Mouse (Mus musculus): ENCODE measurements around the gene Spns1. TPM values are rescaled to one million over a fixed set of nuclear protein-coding genes. Genes with fewer than 3 reads are reported as not detected.

Gene Spns1
- polyA plus RNA-seq, 1 experiment from 2014 or later: 70.8 TPM

GRCm38 (mm10) chr7:126367636-126368035 is 9.6 kb downstream of the Spns1 start:
- no peak for ATAC-seq (replicated peaks; ENCODE audit: low FRiP score)
- no peak overlapping the region for H3K9ac ChIP-seq
- 82% methylated on average over 10 of the region's 10 CpGs for WGBS
- no peak overlapping the region for H3K4me3 ChIP-seq (replicated peaks)
- no peaks in the 10 kb centered on the region for H3K9me3 ChIP-seq (replicated peaks)
- H3K27ac ChIP-seq: no peak overlapping the region
- H3K4me2 ChIP-seq: no peak overlapping the region
- peaks cover 2% of the 10 kb centered on the region; the same call in 1 of the 2 replicates for H3K4me1 ChIP-seq
- H3K27me3 ChIP-seq: no peaks in the 10 kb centered on the region
- peaks cover 45% of the 10 kb centered on the region for H3K36me3 ChIP-seq

GRCm38 (mm10) chr7:126363038-126363437 is 14.2 kb downstream of the Spns1 start:
- Histone ChIP-seq H3K27ac (no peak overlapping the region), H3K4me2 (no peak overlapping the region), H3K9me3 (replicated peaks) (no peaks in the 10 kb centered on the region), H3K4me3 (replicated peaks) (no peak overlapping the region), H3K9ac (no peak overlapping the region), H3K27me3 (no peaks in the 10 kb centered on the region), H3K4me1 (no peaks in the 10 kb centered on the region), H3K36me3 (peaks cover 13% of the 10 kb centered on the region)
- 86% methylated on average over 6 of the region's 6 CpGs for WGBS
- no peak for ATAC-seq (replicated peaks; ENCODE audit: low FRiP score)

GRCm38 (mm10) chr7:126359049-126359448 is 18.2 kb downstream of the Spns1 start:
- 72% methylated on average over 13 of the region's 13 CpGs for WGBS
- no peak for ATAC-seq (replicated peaks; ENCODE audit: low FRiP score)
- no peak overlapping the region for H3K27ac ChIP-seq

GRCm38 (mm10) chr7:126358413-126358812 is 18.8 kb downstream of the Spns1 start:
- no peak overlapping the region for H3K4me3 ChIP-seq (replicated peaks)
- peaks cover 8% of the 10 kb centered on the region; the same call in 1 of the 2 replicates for H3K4me1 ChIP-seq
- no peak overlapping the region for H3K27ac ChIP-seq
- no peaks in the 10 kb centered on the region for H3K9me3 ChIP-seq (replicated peaks)
- H3K9ac ChIP-seq: no peak overlapping the region
- no peak overlapping the region for H3K4me2 ChIP-seq
- no peak for ATAC-seq (replicated peaks; ENCODE audit: low FRiP score)
- no peaks in the 10 kb centered on the region for H3K36me3 ChIP-seq
- H3K27me3 ChIP-seq: no peaks in the 10 kb centered on the region
- WGBS: 93% methylated on average over 9 of the region's 9 CpGs

More at GRCm38 (mm10) chr7:126359049-126359448, 18.2 kb downstream of the Spns1 start:
- no peak overlapping the region for H3K9ac ChIP-seq
- H3K4me1 ChIP-seq: peaks cover 8% of the 10 kb centered on the region; the same call in 1 of the 2 replicates
- no peaks in the 10 kb centered on the region for H3K9me3 ChIP-seq (replicated peaks)
- H3K4me2 ChIP-seq: no peak overlapping the region
- H3K4me3 ChIP-seq (replicated peaks): no peak overlapping the region
- H3K27me3 ChIP-seq: no peaks in the 10 kb centered on the region
- H3K36me3 ChIP-seq: peaks cover under 1% of the 10 kb centered on the region; the same call in 1 of the 2 replicates

DNA sequence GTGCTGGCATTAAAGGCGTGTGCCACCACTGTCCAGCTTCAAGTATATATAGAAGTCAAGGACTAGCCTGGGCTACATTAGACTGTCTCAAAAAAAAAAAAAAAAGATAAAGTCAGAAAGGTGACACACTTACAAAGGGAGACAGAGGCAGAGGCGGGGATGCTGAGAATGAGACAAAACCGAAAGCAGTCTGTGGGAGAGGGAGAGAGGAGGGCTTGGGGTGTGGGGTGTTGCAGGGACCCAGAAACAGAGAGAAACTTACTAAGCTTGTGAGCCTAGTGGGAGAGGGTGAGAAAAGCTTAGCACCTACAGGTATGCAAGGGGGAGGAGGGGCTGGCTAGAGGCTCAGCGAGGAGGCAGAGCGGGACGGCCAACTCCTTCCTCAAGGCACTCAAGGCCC is 19.4 kb downstream of the Spns1 start:
- Histone ChIP-seq H3K4me3 (replicated peaks) (no peak overlapping the region), H3K27me3 (no peaks in the 10 kb centered on the region), H3K9me3 (replicated peaks) (no peaks in the 10 kb centered on the region), H3K4me1 (peaks cover 8% of the 10 kb centered on the region; the same call in 1 of the 2 replicates), H3K27ac (no peak overlapping the region), H3K36me3 (no peaks in the 10 kb centered on the region), H3K4me2 (no peak overlapping the region), H3K9ac (no peak overlapping the region)
- no peak for ATAC-seq (replicated peaks; ENCODE audit: low FRiP score)
- WGBS: 85% methylated on average over 6 of the region's 6 CpGs

DNA sequence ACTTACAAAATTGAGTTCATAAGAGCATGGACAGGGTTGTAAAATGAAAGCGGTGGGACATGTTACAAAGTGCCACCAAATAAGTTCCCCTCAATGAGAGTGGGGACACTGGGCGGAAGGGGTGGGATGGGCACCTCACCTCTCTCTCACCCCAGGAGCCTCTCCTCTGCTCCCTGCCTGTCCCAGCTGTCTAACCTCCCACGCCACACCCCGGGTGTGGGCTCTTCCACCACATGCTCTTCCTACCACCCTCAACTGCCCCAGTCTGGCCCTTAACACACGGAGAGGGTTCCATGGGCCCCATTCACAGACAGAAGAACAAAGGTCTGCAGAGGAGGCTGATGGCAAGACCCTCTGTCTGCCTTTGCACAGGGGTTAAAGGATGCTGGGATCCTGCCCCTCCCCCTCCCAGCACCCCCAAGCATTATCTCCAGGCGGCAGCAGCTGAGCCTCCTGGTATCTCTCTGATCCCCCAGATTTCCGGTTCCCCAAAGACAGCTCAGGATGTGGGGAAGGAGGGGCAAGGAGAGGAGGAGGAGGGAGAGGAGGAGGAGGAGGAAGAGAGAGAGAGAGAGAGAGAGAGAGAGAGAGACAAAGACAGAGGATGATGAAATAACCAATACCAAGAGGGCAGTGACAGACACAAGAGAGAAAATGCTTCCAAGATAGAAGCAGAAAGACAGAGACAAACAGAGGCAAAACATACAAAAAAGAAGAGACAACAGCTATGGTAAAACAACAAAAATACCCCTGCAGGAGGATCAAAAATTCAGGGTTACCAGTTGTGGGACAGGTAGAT is 20.3 kb downstream of the Spns1 start:
- H3K9me3 ChIP-seq (replicated peaks): no peaks in the 10 kb centered on the region
- peaks cover 8% of the 10 kb centered on the region; the same call in 1 of the 2 replicates for H3K4me1 ChIP-seq
- H3K4me2 ChIP-seq: no peak overlapping the region
- no peak overlapping the region for H3K27ac ChIP-seq
- WGBS: 54% methylated on average over 7 of the region's 7 CpGs
- no peaks in the 10 kb centered on the region for H3K27me3 ChIP-seq
- no peak for ATAC-seq (replicated peaks; ENCODE audit: low FRiP score)
- no peak overlapping the region for H3K4me3 ChIP-seq (replicated peaks)
- no peak overlapping the region for H3K9ac ChIP-seq
- H3K36me3 ChIP-seq: no peaks in the 10 kb centered on the region

- Histone ChIP-seq H3K36me3 (no peaks in the 10 kb centered on the region), H3K4me1 (peaks cover 8% of the 10 kb centered on the region; the same call in 1 of the 2 replicates), H3K9ac (no peak overlapping the region), H3K4me3 (replicated peaks) (no peak overlapping the region), H3K27me3 (0 out of 2 replicates have a peak, but pooled peaks cover 3% of the 10 kb centered on the region), H3K9me3 (replicated peaks) (no peaks in the 10 kb centered on the region), H3K27ac (no peak overlapping the region), H3K4me2 (no peak overlapping the region)
- WGBS: 63% methylated on average over 5 of the region's 5 CpGs
- no peak for ATAC-seq (replicated peaks; ENCODE audit: low FRiP score)
Measured at GRCm38 (mm10) chr7:126355847-126356597, 21.2 kb downstream of the Spns1 start.

GRCm38 (mm10) chr7:126354738-126355614 is 22.3 kb downstream of the Spns1 start:
- H3K27ac ChIP-seq: no peak overlapping the region; the same call in 1 of the 2 replicates
- WGBS: 48% methylated on average over 14 of the region's 14 CpGs
- H3K9ac ChIP-seq: no peak overlapping the region
- peaks cover 8% of the 10 kb centered on the region; the same call in 1 of the 2 replicates for H3K4me1 ChIP-seq
- H3K36me3 ChIP-seq: no peaks in the 10 kb centered on the region
- H3K4me2 ChIP-seq: no peak overlapping the region
- H3K27me3 ChIP-seq: peaks cover 7% of the 10 kb centered on the region; the same call in 1 of the 2 replicates
- no peaks in the 10 kb centered on the region for H3K9me3 ChIP-seq (replicated peaks)
- no peak for ATAC-seq (replicated peaks; ENCODE audit: low FRiP score)
- H3K4me3 ChIP-seq (replicated peaks): no peak overlapping the region

DNA sequence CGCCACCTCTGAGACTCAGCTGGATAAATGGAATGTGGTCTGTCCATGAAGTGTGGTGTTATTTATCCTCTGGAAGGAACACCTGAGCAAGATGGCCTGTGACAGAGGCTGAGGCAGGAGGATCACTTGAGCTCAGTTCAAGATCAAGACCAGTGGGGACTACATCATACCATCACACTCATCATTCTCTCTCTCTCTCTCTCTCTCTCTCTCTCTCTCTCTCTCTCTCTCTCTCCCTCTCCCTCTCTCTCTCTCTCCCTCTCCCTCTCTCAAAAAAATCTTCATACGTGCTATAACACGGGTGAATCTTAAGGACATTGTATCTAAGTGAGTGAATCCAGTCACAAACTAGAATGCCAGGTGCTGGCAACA is 23.3 kb downstream of the Spns1 start:
- no peak overlapping the region for H3K4me2 ChIP-seq
- 86% methylated on average over 3 of the region's 3 CpGs for WGBS
- peaks cover 8% of the 10 kb centered on the region; the same call in 1 of the 2 replicates for H3K4me1 ChIP-seq
- no peak overlapping the region for H3K9ac ChIP-seq
- H3K9me3 ChIP-seq (replicated peaks): no peaks in the 10 kb centered on the region
- H3K27ac ChIP-seq: no peak overlapping the region
- peaks cover 7% of the 10 kb centered on the region; the same call in 1 of the 2 replicates for H3K27me3 ChIP-seq
- H3K4me3 ChIP-seq (replicated peaks): no peak overlapping the region
- no peaks in the 10 kb centered on the region for H3K36me3 ChIP-seq
- no peak for ATAC-seq (replicated peaks; ENCODE audit: low FRiP score)

- peaks cover 8% of the 10 kb centered on the region; the same call in 1 of the 2 replicates for H3K4me1 ChIP-seq
- H3K4me2 ChIP-seq: no peak overlapping the region
- no peaks in the 10 kb centered on the region for H3K9me3 ChIP-seq (replicated peaks)
- H3K27ac ChIP-seq: no peak overlapping the region
- H3K36me3 ChIP-seq: no peaks in the 10 kb centered on the region
- H3K9ac ChIP-seq: no peak overlapping the region
- peaks cover 7% of the 10 kb centered on the region; the same call in 1 of the 2 replicates for H3K27me3 ChIP-seq
- no peak overlapping the region for H3K4me3 ChIP-seq (replicated peaks)
- no peak for ATAC-seq (replicated peaks; ENCODE audit: low FRiP score)
- 72% methylated on average over 11 of the region's 11 CpGs for WGBS
Measured at GRCm38 (mm10) chr7:126353251-126353993, 23.8 kb downstream of the Spns1 start.

GRCm38 (mm10) chr7:126351419-126351951 is 25.8 kb downstream of the Spns1 start:
- Histone ChIP-seq H3K9ac (no peak overlapping the region), H3K27me3 (peaks cover 7% of the 10 kb centered on the region; the same call in 1 of the 2 replicates), H3K4me2 (no peak overlapping the region), H3K27ac (no peak overlapping the region), H3K4me1 (peaks cover 8% of the 10 kb centered on the region; the same call in 1 of the 2 replicates), H3K4me3 (replicated peaks) (no peak overlapping the region), H3K36me3 (no peaks in the 10 kb centered on the region), H3K9me3 (replicated peaks) (no peaks in the 10 kb centered on the region)
- WGBS: 54% methylated on average over 10 of the region's 10 CpGs
- no peak for ATAC-seq (replicated peaks; ENCODE audit: low FRiP score)
